Mouse (Mus musculus) hematopoietic multipotent progenitor cell, adult 10-12 weeks (in vitro differentiated cells): ENCODE measurements around the gene Olfr887. TPM values are rescaled to one million over a fixed set of nuclear protein-coding genes. Genes with fewer than 3 reads are reported as not detected.

Source experiments
- polyA plus RNA-seq: library from polyadenylated mRNA; stranded (reverse); fragments of >175 nt; gene quantifications from 2 replicates; pipeline ENCODE4 v1.2.3, GENCODE M21; 2012; ENCODE audit warnings: low replicate concordance

The Olfr887 gene
- polyA plus RNA-seq, result not detected in 2 replicates

GRCm38 (mm10) chr9:38083772-38084171 lies at the start of gene Olfr887:
Gene Olfr887 (plus strand): TSS chr9:38084072.

DNA sequence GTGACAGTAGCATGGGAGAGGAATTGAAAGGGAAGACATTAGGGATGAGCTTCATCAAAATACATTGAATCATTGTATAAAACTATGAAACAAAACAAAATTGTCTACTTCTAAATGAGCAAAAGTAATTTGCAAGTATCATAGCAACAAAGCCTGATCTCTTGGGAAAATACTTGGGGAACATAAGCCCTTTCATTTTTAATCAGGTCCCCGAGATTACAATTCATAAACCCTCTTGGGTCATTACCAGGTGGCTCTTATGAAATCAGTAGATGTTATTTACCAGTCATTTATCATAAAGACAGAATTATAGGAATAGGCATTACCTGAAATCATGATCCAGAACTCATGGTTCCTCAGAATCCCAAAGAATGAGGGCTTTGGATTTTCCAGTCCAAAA lies 37.6 kb upstream of the Olfr887 start, which contains the start of gene Olfr884:
Gene Olfr884, plus strand, starts transcription at position 301 of the 400 bp plus-strand sequence.

GRCm38 (mm10) chr9:38061022-38061421 lies 22.9 kb upstream of the Olfr887 start, which contains the start of gene Olfr885:
Gene Olfr885 (plus strand): TSS chr9:38061322.

DNA sequence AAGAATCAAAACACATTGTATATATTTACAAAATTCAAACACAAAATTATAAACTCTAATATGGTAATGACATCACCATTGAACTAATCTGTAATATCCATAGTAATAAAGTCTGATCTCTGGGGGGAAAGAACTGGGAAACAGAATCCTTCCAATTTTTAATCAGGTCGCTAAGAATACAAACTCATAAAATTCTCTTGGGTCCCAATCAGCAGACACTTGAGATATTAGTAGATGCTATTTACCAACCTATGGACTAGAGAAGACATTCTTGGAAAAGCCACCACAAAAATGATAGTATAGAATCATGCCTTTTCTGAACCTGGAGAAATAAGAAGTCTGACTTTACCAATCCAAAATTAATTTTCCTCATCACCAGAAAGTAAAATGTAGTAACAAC lies 24.0 kb downstream of the Olfr887 start, which contains the start of gene Olfr888:
Gene Olfr888, plus strand, starts transcription at position 301 of the 400 bp plus-strand sequence.

GRCm38 (mm10) chr9:38114898-38115297 lies 31.0 kb downstream of the Olfr887 start, which contains the start of gene Olfr889:
Gene Olfr889 (plus strand): TSS chr9:38115198.

Other genes starting within 250 kb of the Olfr887 start
- not detected in 2 replicates for gene Olfr877, start 229.8 kb upstream of the Olfr887 start, polyA plus RNA-seq
- not detected in 2 replicates for gene Olfr145, start 187.3 kb upstream of the Olfr887 start, polyA plus RNA-seq
- gene Olfr878, start 166.2 kb upstream of the Olfr887 start, polyA plus RNA-seq, result not detected in 2 replicates
- gene Olfr881, start 92.2 kb upstream of the Olfr887 start, polyA plus RNA-seq, result not detected in 2 replicates
- not detected in 2 replicates for gene Olfr883, start 58.3 kb upstream of the Olfr887 start, polyA plus RNA-seq
- gene Olfr884, start 37.5 kb upstream of the Olfr887 start, polyA plus RNA-seq, result not detected in 2 replicates
- not detected in 2 replicates for gene Olfr885, start 22.8 kb upstream of the Olfr887 start, polyA plus RNA-seq
- not detected in 2 replicates for gene Olfr888, start 24.1 kb downstream of the Olfr887 start, polyA plus RNA-seq
- gene Olfr889, start 31.1 kb downstream of the Olfr887 start, polyA plus RNA-seq, result not detected in 2 replicates
- not detected in 2 replicates for gene Olfr890, start 58.4 kb downstream of the Olfr887 start, polyA plus RNA-seq
- gene Olfr891, start 96.7 kb downstream of the Olfr887 start, polyA plus RNA-seq, result not detected in 2 replicates
- gene Olfr893, start 124.3 kb downstream of the Olfr887 start, polyA plus RNA-seq, result not detected in 2 replicates
- not detected in 2 replicates for gene Olfr894, start 134.0 kb downstream of the Olfr887 start, polyA plus RNA-seq
- not detected in 2 replicates for gene Olfr143, start 168.7 kb downstream of the Olfr887 start, polyA plus RNA-seq
- gene Olfr895, start 183.8 kb downstream of the Olfr887 start, polyA plus RNA-seq, result not detected in 2 replicates
- 0.05 TPM in 1 of 2 replicates, not detected in the other for gene Olfr896-ps1, start 207.0 kb downstream of the Olfr887 start, polyA plus RNA-seq
- 0.02 TPM in 1 of 2 replicates, not detected in the other for gene Olfr25, start 245.0 kb downstream of the Olfr887 start, polyA plus RNA-seq